In the genomic region with DNA sequence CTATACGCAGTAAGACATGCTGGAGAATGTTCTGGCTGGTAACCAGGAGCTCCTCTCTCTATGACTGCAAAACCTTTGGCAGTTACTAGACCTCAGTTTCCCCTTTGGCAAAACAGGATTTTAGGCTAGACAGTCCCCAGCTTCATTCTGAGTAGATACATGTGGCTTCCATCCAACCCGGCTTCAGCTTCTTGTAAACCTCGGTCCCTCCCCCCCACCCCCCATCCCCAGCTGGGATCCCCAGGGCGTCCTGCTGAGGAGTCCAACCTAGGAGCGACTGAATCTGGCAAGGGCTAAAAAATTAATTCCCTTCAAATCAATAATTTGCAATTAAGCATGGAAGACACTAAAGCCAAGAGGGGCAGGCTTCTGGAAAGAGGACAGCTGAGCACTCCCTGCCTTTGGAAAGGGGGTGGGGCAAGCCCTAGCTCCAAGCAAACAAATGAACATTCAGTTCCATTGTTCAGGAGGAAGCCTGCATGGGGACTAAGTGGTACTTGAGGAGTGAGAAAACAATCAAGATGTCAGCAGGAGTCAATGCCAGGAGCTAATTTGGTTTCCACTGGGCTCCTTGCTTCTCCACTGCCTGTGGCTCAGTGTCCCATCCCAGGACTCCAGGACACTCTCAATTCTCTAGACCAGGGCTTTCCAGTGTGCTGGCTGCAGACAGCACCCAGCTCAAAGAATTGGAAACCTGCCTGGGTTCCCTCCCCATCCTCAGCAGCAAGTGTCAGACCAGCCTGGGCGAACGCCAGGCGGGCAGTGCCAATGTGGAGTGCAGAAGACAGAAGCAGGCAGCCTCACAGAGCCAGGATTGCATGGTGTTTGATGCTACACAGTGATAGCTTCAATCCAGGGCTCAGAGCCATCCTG, we compare ENCODE assay signal across 8 mouse cellular contexts.
DNase-seq lines count a peak whose midpoint lies in the region; ATAC-seq and TF ChIP-seq lines count a peak whose summit lies in the region.

No protein-coding gene starts in this region.

- WGBS in hindbrain, embryonic 13.5 days, result 17% methylated on average over 8 of the region's 8 CpGs
- WGBS in kidney, embryonic 14.5 days, result 48% methylated on average over 8 of the region's 8 CpGs

- H3K27ac ChIP-seq in ES-E14 (ENCODE audit: insufficient read depth, low read depth, low read length, poor library complexity, severe bottlenecking), result no peak overlapping the region
- peak overlapping the region; percentile 68 for H3K27ac ChIP-seq in hindbrain, embryonic 13.5 days
- H3K27ac ChIP-seq in kidney, embryonic 14.5 days (ENCODE audit: low read depth, low read length), result no peak overlapping the region

- no peak overlapping the region for H3K4me3 ChIP-seq in ES-E14 (ENCODE audit: insufficient read depth in 1 of 2, low read depth in 1 of 2, low read length in 2 of 2, poor library complexity in 1 of 2, severe bottlenecking in 1 of 2)
- H3K4me3 ChIP-seq in hindbrain, embryonic 13.5 days, result no peak overlapping the region
- H3K4me3 ChIP-seq in kidney, embryonic 14.5 days (ENCODE audit: low read length), result no peak overlapping the region

- H3K4me1 ChIP-seq in ES-E14 (ENCODE audit: control insufficient read depth in 2 of 2, insufficient read depth in 2 of 2, low read length in 2 of 2, poor library complexity in 1 of 2), result peaks cover 0 to 2% of the 10 kb centered on the region in 2 experiments; a peak in 2 of 4 replicates
- H3K4me1 ChIP-seq in hindbrain, embryonic 13.5 days (replicated peaks), result peaks cover 28% of the 10 kb centered on the region
- H3K4me1 ChIP-seq in kidney, embryonic 14.5 days (ENCODE audit: control insufficient read depth, insufficient read depth, low read length), result no peaks in the 10 kb centered on the region

- no peaks in the 10 kb centered on the region for H3K27me3 ChIP-seq in hindbrain, embryonic 13.5 days
- no peaks in the 10 kb centered on the region for H3K27me3 ChIP-seq in kidney, embryonic 14.5 days (ENCODE audit: control insufficient read depth, insufficient read depth, low read length)

- in situ Hi-C loops in ES-E14 (cut with MboI; ENCODE audit: low sequenced_read_pairs in 2 of 2, unreplicated experiment in 2 of 2), result no loop called here

- H3K4me2 ChIP-seq in hindbrain, embryonic 13.5 days, result no peak overlapping the region
- H3K4me2 ChIP-seq in kidney, embryonic 14.5 days (replicated peaks; ENCODE audit: low read depth, low read length), result no peak overlapping the region

- H3K9me3 ChIP-seq in ES-E14 (ENCODE audit: control insufficient read depth, insufficient read depth, low read depth, low read length), result no peaks in the 10 kb centered on the region
- H3K9me3 ChIP-seq in hindbrain, embryonic 13.5 days, result no peaks in the 10 kb centered on the region
- H3K9me3 ChIP-seq in kidney, embryonic 14.5 days (ENCODE audit: control insufficient read depth, low read length), result no peaks in the 10 kb centered on the region

- DNase-seq in ES-E14 (ENCODE audit: low read depth, low spot score), result peak; percentile 30
- peak; percentile 5 for DNase-seq in cerebellum, adult 8-10 months
- peak; percentile 3 to 47 for DNase-seq in frontal cortex, adult 2 months (ENCODE audit: extremely low spot score in 1 of 2, low spot score in 1 of 2)
- peak; percentile 14 to 47 for DNase-seq in lung, adult 18-20 months
- DNase-seq in right cerebral cortex, postnatal 10 days (ENCODE audit: low spot score in 2 of 2), result peak; percentile 83 to 86
- no peak for DNase-seq in yolk sac, embryonic 10.5 days (ENCODE audit: low spot score)

- peak; percentile 82 for ATAC-seq in hindbrain, embryonic 13.5 days (ENCODE audit: low FRiP score)
- no peak for ATAC-seq in kidney, embryonic 14.5 days (ENCODE audit: low FRiP score, low TSS enrichment)

- H3K9ac ChIP-seq in ES-E14 (ENCODE audit: insufficient read depth, low read depth, low read length, poor library complexity, severe bottlenecking), result no peak overlapping the region
- no peak overlapping the region for H3K9ac ChIP-seq in hindbrain, embryonic 13.5 days
- no peak overlapping the region for H3K9ac ChIP-seq in kidney, embryonic 14.5 days (ENCODE audit: low read depth, low read length)

- no peaks in the 10 kb centered on the region for H3K36me3 ChIP-seq in ES-E14 (ENCODE audit: control insufficient read depth, insufficient read depth, low read length, poor library complexity, severe bottlenecking)
- no peaks in the 10 kb centered on the region for H3K36me3 ChIP-seq in hindbrain, embryonic 13.5 days
- H3K36me3 ChIP-seq in kidney, embryonic 14.5 days (ENCODE audit: control insufficient read depth, insufficient read depth, low read length), result no peaks in the 10 kb centered on the region

TF ChIP-seq in ES-E14, 5 proteins besides CTCF, POLR2A, EP300 and RAD21:
- TF ChIP-seq HCFC1 (IDR thresholded peaks at IDR 0.05; ENCODE audit: borderline replicate concordance, insufficient read depth, low read length) (no peak), CHD2 (IDR thresholded peaks at IDR 0.05; ENCODE audit: low read depth, low read length) (no peak), MAFK (IDR thresholded peaks at IDR 0.05; ENCODE audit: insufficient read depth, low read depth, low read length) (no peak), ZNF384 (IDR thresholded peaks at IDR 0.05; ENCODE audit: low read depth, low read length) (no peak), ZC3H11A (IDR thresholded peaks at IDR 0.05; ENCODE audit: borderline replicate concordance, low read depth, low read length) (no peak)
